Mouse (Mus musculus): ENCODE data around the gene Dlx4.

Dlx4 gene

DNA sequence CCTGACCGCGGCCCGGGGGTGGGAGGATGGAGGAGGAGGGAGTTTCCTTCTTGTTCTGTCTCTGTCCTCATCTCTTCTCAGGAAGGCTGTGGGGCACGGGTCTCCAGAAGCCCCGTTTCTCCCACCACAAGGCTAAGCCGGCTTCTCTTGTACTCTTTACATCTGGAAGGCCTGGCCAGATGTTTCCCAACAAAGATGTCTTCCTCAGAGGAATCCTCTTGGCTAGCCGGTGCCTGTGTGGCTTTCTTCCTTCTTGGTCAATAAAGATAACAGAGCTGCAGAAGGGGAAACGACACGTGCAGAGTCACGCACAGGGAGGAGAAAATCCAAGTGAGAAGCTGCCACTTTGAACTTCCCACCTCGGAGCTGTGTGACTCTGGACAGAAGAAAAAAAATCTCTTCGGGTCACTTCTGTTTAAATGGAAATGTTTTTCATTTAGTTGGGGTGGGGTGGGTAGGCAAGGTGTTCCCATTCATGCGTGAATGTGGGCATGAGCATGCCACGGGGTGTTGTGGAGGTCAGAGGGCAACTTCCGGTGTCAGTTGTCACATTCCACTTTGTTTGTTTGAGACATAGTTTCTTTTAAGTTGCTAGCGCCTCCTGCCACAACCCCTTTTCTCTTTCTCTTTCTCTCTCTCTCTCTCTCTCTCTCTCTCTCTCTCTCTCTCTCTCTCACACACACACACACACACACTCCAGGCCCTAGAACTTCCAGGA is 44.8 kb downstream of the Dlx4 start:
- DNase-seq, result no peak

DNA sequence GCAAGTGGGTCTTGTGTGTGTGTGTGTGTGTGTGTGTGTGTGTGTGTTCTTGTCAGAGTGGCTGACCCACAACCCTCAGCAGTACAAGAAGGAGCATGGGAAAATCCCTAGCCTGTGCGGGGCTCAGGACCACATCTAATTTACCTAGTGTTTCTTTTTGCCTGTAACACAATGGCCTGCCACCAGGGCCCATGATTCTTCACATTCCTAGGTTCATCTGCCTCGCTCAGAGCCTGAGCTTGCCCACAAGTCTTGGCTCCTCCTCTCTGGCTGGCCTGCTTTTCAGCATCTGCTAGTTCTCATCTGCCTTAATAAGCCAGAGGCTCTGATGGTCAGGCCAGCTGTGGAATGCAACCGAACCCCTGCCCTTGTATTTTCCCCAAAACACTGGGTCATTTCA is 45.7 kb downstream of the Dlx4 start:
- DNase-seq, result peak; percentile 56

DNA sequence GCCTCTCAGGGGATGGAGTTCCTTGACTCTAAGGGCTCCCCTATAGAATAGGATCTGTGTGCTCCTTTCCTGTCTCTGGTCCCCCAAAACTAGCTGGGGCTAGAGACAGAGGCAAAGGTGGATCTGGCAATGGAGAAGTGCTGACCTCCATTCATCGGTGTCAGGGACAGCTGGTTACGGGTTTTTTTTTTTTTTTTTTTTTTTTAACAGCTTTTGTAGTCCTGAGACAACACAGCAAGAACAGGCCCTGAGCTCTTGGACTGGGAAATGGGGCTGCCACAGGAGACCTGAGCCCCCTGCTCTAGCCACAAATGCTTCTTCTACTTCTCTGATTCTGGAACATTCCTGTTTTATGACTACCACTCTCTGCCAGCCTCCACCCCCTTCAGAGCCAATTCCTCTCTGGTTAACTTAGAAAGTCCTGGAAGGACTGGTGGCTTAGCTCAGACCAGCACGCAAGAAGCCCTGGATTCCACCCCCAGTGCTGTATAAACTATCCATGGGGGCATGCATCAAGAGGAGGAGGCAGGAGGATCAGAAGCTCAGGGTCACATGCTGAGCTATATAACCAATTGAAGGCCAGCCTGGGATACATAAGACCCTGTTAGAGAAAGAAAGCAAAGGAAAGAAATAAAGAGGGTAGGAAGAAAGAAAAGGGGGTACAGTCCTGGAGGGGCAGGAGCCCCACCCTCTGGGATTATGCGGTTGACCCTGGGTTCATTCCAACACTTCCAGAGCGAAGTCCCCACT is 47.5 kb downstream of the Dlx4 start:
- DNase-seq, result no peak

DNA sequence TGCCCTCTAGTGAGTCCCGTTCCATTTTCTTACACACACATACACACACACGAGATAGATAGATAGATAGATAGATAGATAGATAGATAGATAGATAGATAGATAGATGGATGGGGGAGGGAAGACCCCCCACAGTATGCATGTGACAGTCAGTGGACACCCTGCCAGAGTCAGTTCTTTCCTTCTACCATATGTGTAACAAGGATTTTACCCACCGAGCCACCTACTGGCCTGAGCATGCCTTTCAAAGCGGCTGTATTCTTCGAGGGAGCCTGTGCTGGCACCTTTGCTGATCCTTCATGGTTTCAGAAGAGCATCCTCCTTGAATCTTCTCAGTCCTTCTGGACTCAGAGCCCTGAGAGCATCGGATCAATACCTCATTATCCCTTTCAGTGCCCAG is 48.2 kb downstream of the Dlx4 start:
- no peak for DNase-seq

DNA sequence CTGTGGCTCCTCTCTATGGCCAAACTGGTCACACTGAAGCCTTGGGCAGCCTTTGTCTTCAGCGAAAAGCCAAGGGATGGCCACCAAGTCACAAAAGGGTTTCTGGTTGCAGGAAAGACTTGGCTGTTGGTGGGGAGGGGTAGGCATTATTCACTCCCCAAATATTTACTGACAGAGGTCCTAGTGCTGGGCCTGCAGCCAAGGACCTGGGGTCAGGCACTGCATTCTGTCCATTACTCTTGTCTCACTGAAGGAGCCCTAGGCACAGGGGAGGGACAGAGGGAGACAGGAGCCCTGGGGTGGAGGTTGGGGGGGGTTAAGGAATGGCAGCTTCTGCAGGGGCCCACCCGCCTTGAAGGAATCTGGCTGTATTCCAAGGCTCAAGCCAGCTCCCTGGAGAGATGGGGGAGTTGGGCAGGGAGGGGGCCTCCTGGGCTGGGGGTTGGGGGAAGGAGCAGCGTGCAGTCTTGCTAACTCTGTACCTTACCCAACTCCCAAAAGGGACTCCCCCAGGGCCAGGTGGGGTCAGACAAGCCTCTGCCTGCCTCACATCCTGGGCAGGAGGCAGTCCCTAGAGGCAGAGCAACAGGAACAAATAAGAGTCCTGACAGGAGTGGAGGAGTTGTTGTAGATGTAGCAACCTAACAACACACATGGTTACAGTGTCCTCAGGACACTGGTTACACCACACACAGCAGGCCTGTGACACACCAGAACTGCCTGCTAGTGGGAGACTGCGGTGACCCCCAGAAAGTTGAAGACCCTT is 49.3 kb downstream of the Dlx4 start:
- DNase-seq, result peak; percentile 67

DNA sequence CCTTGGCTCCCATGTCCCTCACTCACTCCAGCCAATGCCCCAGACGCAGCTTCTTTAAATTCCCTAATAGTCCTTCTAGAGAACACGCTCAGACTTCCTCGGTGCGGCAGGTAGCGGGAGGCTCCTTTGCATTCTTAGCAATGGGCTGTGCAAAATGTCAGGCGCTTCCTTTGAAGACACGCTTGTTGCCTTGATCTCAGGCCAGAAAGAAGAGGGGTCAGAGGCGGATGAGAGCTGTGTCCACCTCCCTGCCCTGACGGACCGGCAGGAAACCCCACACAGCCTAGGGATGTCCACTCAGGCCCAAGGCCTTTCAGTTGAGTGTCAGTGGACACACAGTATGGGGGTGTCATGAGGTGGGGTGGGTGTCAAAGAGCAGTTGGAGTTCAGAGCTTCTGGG is 50.5 kb downstream of the Dlx4 start:
- DNase-seq, result no peak

DNA sequence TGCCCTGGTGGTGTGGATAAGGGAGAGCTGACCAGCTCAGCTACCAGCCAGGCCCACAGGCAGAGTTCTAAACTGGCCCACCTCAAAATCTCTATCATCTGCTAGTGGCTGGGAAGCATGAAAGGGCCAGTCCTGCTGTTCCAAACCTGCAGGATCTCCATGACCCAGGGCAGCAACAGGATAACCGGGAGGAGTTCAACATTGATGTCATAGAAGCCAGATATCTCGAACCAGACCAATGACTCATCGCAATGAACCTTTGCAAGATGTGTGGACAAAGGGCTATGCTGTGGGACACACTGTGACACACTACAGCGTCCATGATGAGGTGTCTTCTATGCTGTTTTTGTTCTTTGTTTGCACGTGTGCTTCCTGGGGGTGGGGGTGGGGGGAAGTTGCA is 53.0 kb downstream of the Dlx4 start:
- DNase-seq, result no peak

Measured in lung, postnatal 10 days (tissue).